Mouse (Mus musculus) midbrain, postnatal 0 days (tissue): Measurements from ENCODE around the gene Vmn1r173. TPM values are rescaled to one million over a fixed set of nuclear protein-coding genes. Genes with fewer than 3 reads are reported as not detected.
"Not testable (repeated sequence)": the region's sequence is repeated elsewhere in the genome, so short reads cannot be mapped to it uniquely, and the experiment has no call there.

ENCODE experiments used
- ATAC-seq: fragments of 200-750 bp; cut with Nextera tagmentation; 2 replicates; pipeline ENCODE4 v1.8.0; 2017; ENCODE audit warnings: moderate number of reproducible peaks, mild to moderate bottlenecking, moderate TSS enrichment, moderate library complexity; ENCODE audit not compliant: low FRiP score
- DNase-seq: peaks from one replicate; pipeline ENCODE4 v3.0.0-alpha.2; 2015; ENCODE audit warnings: low spot score
- H3K27ac ChIP-seq: fragments of 300-500 bp; sonication (generic); 2 replicates; pipeline ENCODE4 v1.5.1; 2014; ENCODE audit warnings: low read depth, mild to moderate bottlenecking, low read length, mixed read lengths
- H3K27me3 ChIP-seq: fragments of 300-500 bp; sonication (generic); 2 replicates; pipeline ENCODE4 v1.6.1; 2014; ENCODE audit warnings: low read length, control low read depth, mixed read lengths; ENCODE audit not compliant: insufficient read depth
- H3K36me3 ChIP-seq: fragments of 300-500 bp; sonication (generic); 2 replicates; pipeline ENCODE4 v1.6.1; 2014; ENCODE audit warnings: low read length, control low read depth, mixed read lengths; ENCODE audit not compliant: insufficient read depth
- H3K4me1 ChIP-seq: fragments of 300-500 bp; sonication (generic); 2 replicates; pipeline ENCODE4 v1.6.1; 2014; ENCODE audit warnings: mild to moderate bottlenecking, control low read depth, antibody characterized with exemption, low read length, mixed read lengths; ENCODE audit not compliant: insufficient read depth
- H3K4me2 ChIP-seq: fragments of 300-500 bp; sonication (generic); 2 replicates; pipeline ENCODE4 v1.6.1; 2014; ENCODE audit warnings: low read depth, mild to moderate bottlenecking, low read length, mixed read lengths; ENCODE audit not compliant: poor library complexity, severe bottlenecking
- H3K4me3 ChIP-seq: fragments of 300-500 bp; sonication (generic); 2 replicates; pipeline ENCODE4 v1.5.1; 2014; ENCODE audit warnings: low read depth, mild to moderate bottlenecking, low read length, moderate library complexity
- H3K9ac ChIP-seq: fragments of 300-500 bp; sonication (generic); replicated peaks from 2 replicates; pipeline ENCODE4 v1.6.1; 2014; ENCODE audit warnings: mild to moderate bottlenecking, low read length, moderate library complexity, mixed read lengths; ENCODE audit not compliant: poor library complexity, severe bottlenecking
- H3K9me3 ChIP-seq: fragments of 300-500 bp; sonication (generic); 2 replicates; pipeline ENCODE4 v1.6.1; 2016; ENCODE audit warnings: low read length, control low read depth
- CTCF ChIP-seq: IDR thresholded peaks from 2 replicates; pipeline ENCODE4 v1.5.1; 2016; ENCODE audit warnings: antibody characterized with exemption, mild to moderate bottlenecking
- WGBS: fragments of 180-500 bp; shearing (Covaris S2); extraction: QIAGEN DNeasy Blood & Tissue Kit; methylation state at CpG from one replicate; pipeline ENCODE4 v1.1.7; 2014; 5-methylcytosine and 5-hydroxymethylcytosine counted together
- polyA plus RNA-seq: library from polyadenylated mRNA; unstranded; fragments of >200 nt; fragmentation: Nextera tagmentation; extraction: Ambion mirVana; gene quantifications from 2 replicates; pipeline ENCODE4 v1.2.1, GENCODE M21; 2015
- total RNA-seq: library from RNA; depleted of rRNA; stranded (reverse); fragments of >200 nt; gene quantifications from 2 replicates; pipeline ENCODE4 v1.2.3, GENCODE M21; 2014; rRNA removed

The Vmn1r173 gene
- total RNA-seq, result not detected in 2 replicates
- polyA plus RNA-seq, result not detected in 2 replicates

GRCm38 (mm10) chr7:23700403-23700802 is at the start of gene Vmn1r173:
Vmn1r173 (plus strand) TSS chr7:23700703.
- not testable (repeated sequence) for H3K4me1 ChIP-seq, H3K4me3 ChIP-seq, H3K27ac ChIP-seq, H3K4me2 ChIP-seq, DNase-seq, H3K36me3 ChIP-seq, ATAC-seq, H3K9ac ChIP-seq, H3K9me3 ChIP-seq, H3K27me3 ChIP-seq
- 33% methylated on average over 1 of the region's 1 CpGs for WGBS

- no peaks in the 10 kb centered on the region for H3K36me3 ChIP-seq
- H3K27me3 ChIP-seq, result no peaks in the 10 kb centered on the region
- no peak within 1 kb of the TSS for H3K27ac ChIP-seq
- H3K4me1 ChIP-seq, result no peaks in the 10 kb centered on the region
- 64% methylated on average over 2 of the region's 2 CpGs for WGBS
- H3K9me3 ChIP-seq, result peaks cover 3% of the 10 kb centered on the region; the same call in 1 of the 2 replicates
- DNase-seq (no peak), ATAC-seq (no peak)
- H3K9ac ChIP-seq, result no peak within 1 kb of the TSS
- no peak within 1 kb of the TSS for H3K4me3 ChIP-seq
- no peak within 1 kb of the TSS for H3K4me2 ChIP-seq
- no peak for TF ChIP-seq CTCF
These were observed 42.5 kb upstream of the Vmn1r173 start, which contains the start of gene Vmn1r172 for GRCm38 (mm10) chr7:23658016-23658415. Vmn1r172 (plus strand) TSS chr7:23658316.

- WGBS, result 52% methylated on average over 1 of the region's 1 CpGs
These were observed 51.5 kb downstream of the Vmn1r173 start, which contains the start of gene Vmn1r174 for GRCm38 (mm10) chr7:23751970-23752369. Vmn1r174 (plus strand) TSS chr7:23752270.

More at GRCm38 (mm10) chr7:23751970-23752369, 51.5 kb downstream of the Vmn1r173 start, which contains the start of gene Vmn1r174:
- not testable (repeated sequence) for H3K4me1 ChIP-seq, H3K9ac ChIP-seq, H3K36me3 ChIP-seq, H3K27me3 ChIP-seq, H3K4me2 ChIP-seq, H3K9me3 ChIP-seq, DNase-seq, H3K27ac ChIP-seq, ATAC-seq, H3K4me3 ChIP-seq

Other genes starting within 250 kb of the Vmn1r173 start
- not detected in 2 replicates for gene Vmn1r167, start 193.5 kb upstream of the Vmn1r173 start, total RNA-seq
- gene Vmn1r167, start 193.5 kb upstream of the Vmn1r173 start, polyA plus RNA-seq, result not detected in 2 replicates
- not detected in 2 replicates for gene Vmn1r168, start 161.0 kb upstream of the Vmn1r173 start, total RNA-seq
- not detected in 2 replicates for gene Vmn1r168, start 161.0 kb upstream of the Vmn1r173 start, polyA plus RNA-seq
- gene Vmn1r169, start 125.2 kb upstream of the Vmn1r173 start, total RNA-seq, result not detected in 2 replicates
- gene Vmn1r169, start 125.2 kb upstream of the Vmn1r173 start, polyA plus RNA-seq, result not detected in 2 replicates
- not detected in 2 replicates for gene Vmn1r170, start 94.5 kb upstream of the Vmn1r173 start, total RNA-seq
- not detected in 2 replicates for gene Vmn1r170, start 94.5 kb upstream of the Vmn1r173 start, polyA plus RNA-seq
- not detected in 2 replicates for gene Vmn1r171, start 70.0 kb upstream of the Vmn1r173 start, total RNA-seq
- not detected in 2 replicates for gene Vmn1r171, start 70.0 kb upstream of the Vmn1r173 start, polyA plus RNA-seq
- not detected in 2 replicates for gene Vmn1r172, start 42.4 kb upstream of the Vmn1r173 start, total RNA-seq
- not detected in 2 replicates for gene Vmn1r172, start 42.4 kb upstream of the Vmn1r173 start, polyA plus RNA-seq
- gene Vmn1r174, start 51.6 kb downstream of the Vmn1r173 start, total RNA-seq, result not detected in 2 replicates
- gene Vmn1r174, start 51.6 kb downstream of the Vmn1r173 start, polyA plus RNA-seq, result not detected in 2 replicates
- gene Vmn1r175, start 109.9 kb downstream of the Vmn1r173 start, total RNA-seq, result not detected in 2 replicates
- gene Vmn1r175, start 109.9 kb downstream of the Vmn1r173 start, polyA plus RNA-seq, result not detected in 2 replicates
- gene Vmn1r176, start 136.7 kb downstream of the Vmn1r173 start, total RNA-seq, result not detected in 2 replicates
- gene Vmn1r176, start 136.7 kb downstream of the Vmn1r173 start, polyA plus RNA-seq, result 0.05 TPM in 1 of 2 replicates, not detected in the other
- gene Vmn1r177, start 165.7 kb downstream of the Vmn1r173 start, total RNA-seq, result not detected in 2 replicates
- not detected in 2 replicates for gene Vmn1r177, start 165.7 kb downstream of the Vmn1r173 start, polyA plus RNA-seq
- not detected in 2 replicates for gene Vmn1r178, start 191.3 kb downstream of the Vmn1r173 start, total RNA-seq
- gene Vmn1r178, start 191.3 kb downstream of the Vmn1r173 start, polyA plus RNA-seq, result not detected in 2 replicates
- gene Vmn1r179, start 226.3 kb downstream of the Vmn1r173 start, total RNA-seq, result not detected in 2 replicates
- gene Vmn1r179, start 226.3 kb downstream of the Vmn1r173 start, polyA plus RNA-seq, result not detected in 2 replicates
- not detected in 2 replicates for gene Vmn1r180, start 249.9 kb downstream of the Vmn1r173 start, total RNA-seq
- gene Vmn1r180, start 249.9 kb downstream of the Vmn1r173 start, polyA plus RNA-seq, result not detected in 2 replicates